Mouse (Mus musculus): ENCODE measurements at regions not wholly inside any gene's neighbourhood (a gene's known extent, or its start where the extent isn't known, plus 50 kb on each side); places are given as distances from the start of the nearest gene placed in this dataset.
A peak's percentile ranks its signal among the peaks of the same experiment; 100 is the strongest.

DNA sequence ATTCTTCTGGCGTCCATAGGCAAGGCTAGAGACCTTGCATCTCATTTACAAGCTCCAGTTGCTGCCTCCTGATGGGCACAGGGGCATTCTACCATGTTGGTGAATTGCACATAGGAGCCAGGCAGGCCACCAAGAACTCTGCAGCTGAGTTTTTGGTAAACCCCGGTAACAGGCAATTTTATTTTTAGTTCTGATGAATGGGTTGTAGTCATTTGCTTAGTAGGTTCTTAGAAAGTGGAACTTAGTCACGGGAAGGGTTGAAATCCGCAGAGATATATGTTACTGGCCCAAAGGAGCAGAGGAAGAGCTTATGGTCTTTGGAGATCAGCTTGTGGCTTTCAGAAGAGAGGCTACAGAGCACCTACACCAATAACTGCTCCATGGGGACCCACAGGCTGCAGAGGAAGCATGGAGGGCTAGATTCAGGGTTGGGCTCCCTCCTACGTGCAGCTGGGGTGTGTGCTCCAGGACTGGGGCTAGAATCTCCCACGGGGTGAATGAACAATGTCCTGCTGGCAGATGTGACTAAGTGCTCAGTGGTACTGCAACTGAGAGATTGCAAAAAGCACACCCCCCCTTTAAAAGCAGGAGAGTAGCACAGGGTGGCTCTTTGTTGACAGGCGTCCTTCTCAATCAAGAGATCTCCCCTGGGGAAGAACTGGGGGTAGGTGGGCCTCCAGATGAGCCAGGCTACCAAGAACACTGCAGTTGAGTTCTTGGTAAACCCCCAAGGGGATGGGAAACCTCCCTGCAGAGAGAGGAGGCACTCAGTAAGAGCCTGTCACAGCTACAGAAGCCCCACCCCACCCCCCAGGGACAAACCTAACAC is 65.6 kb upstream of the Med13l start:
- Histone ChIP-seq H3K27me3 (ENCODE audit: control insufficient read depth, insufficient read depth, low read length) (no peaks in the 10 kb centered on the region), H3K27ac (ENCODE audit: low read depth) (no peak overlapping the region), H3K4me3 (ENCODE audit: low read depth, low read length) (no peak overlapping the region), H3K9ac (replicated peaks; ENCODE audit: low read depth, low read length) (no peak overlapping the region), H3K9me3 (replicated peaks; ENCODE audit: control insufficient read depth, low read length) (no peaks in the 10 kb centered on the region), H3K36me3 (replicated peaks; ENCODE audit: control insufficient read depth, insufficient read depth, low read length) (no peaks in the 10 kb centered on the region), H3K4me2 (ENCODE audit: low read depth, low read length) (no peak overlapping the region), H3K4me1 (ENCODE audit: control insufficient read depth, insufficient read depth) (no peaks in the 10 kb centered on the region)
- ATAC-seq (ENCODE audit: insufficient read depth, low read depth) (no peak), DNase-seq (ENCODE audit: low spot score) (no peak)
- TF ChIP-seq CTCF (IDR thresholded peaks at IDR 0.05; ENCODE audit: low read depth) (no peak), EP300 (IDR thresholded peaks at IDR 0.05; ENCODE audit: low read depth) (no peak)
- 54% methylated on average over 7 of the region's 7 CpGs for WGBS

DNA sequence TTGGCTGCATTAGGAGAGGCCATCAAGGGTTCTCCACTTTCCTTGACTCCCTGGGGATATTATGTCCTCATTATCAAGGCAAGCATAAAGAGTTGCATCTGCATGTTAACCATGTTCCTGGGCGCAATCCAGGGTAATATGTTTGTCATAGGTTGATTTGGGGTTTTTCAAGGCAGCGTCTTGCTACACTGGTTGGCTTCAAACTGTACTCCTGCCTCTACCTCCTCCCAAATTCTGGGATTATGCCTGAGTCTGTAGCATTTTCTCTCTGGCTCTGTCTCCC is 65.1 kb upstream of the Med13l start:
- TF ChIP-seq EP300 (IDR thresholded peaks at IDR 0.05; ENCODE audit: low read depth) (no peak), CTCF (IDR thresholded peaks at IDR 0.05; ENCODE audit: low read depth) (no peak)
- no peak overlapping the region for H3K4me2 ChIP-seq (ENCODE audit: low read depth, low read length)
- no peak overlapping the region for H3K9ac ChIP-seq (replicated peaks; ENCODE audit: low read depth, low read length)
- no peaks in the 10 kb centered on the region for H3K27me3 ChIP-seq (ENCODE audit: control insufficient read depth, insufficient read depth, low read length)
- no peak overlapping the region for H3K4me3 ChIP-seq (ENCODE audit: low read depth, low read length)
- H3K9me3 ChIP-seq (replicated peaks; ENCODE audit: control insufficient read depth, low read length), result no peaks in the 10 kb centered on the region
- no peak for DNase-seq (ENCODE audit: low spot score)
- H3K4me1 ChIP-seq (ENCODE audit: control insufficient read depth, insufficient read depth), result no peaks in the 10 kb centered on the region
- WGBS, result 63% methylated on average over 2 of the region's 2 CpGs
- ATAC-seq (ENCODE audit: insufficient read depth, low read depth), result no peak
- H3K36me3 ChIP-seq (replicated peaks; ENCODE audit: control insufficient read depth, insufficient read depth, low read length), result no peaks in the 10 kb centered on the region
- no peak overlapping the region for H3K27ac ChIP-seq (ENCODE audit: low read depth)

DNA sequence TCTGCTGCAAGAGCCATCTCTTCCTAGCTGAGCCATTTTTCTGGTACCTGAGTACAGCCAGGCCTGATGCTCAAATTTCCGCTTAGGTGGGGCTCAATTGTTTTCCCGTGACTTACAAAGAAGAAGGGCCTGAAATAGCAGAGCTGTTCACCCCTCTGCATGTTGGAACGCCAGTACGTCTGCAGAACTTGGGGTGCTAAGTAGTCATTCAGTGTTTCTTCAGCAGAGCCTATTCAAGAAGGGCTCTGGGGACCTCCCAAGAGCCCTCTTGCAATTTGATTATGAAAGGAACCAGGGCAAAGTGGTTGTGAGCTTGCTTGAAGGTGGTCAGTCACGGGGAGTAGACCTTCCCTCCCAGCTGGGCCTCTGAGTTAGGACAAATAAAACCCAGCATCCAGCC is 58.9 kb upstream of the Med13l start:
- Histone ChIP-seq H3K27ac (ENCODE audit: low read depth) (no peak overlapping the region), H3K27me3 (ENCODE audit: control insufficient read depth, insufficient read depth, low read length) (no peaks in the 10 kb centered on the region), H3K4me1 (ENCODE audit: control insufficient read depth, insufficient read depth) (no peaks in the 10 kb centered on the region), H3K36me3 (replicated peaks; ENCODE audit: control insufficient read depth, insufficient read depth, low read length) (no peaks in the 10 kb centered on the region), H3K9me3 (replicated peaks; ENCODE audit: control insufficient read depth, low read length) (no peaks in the 10 kb centered on the region), H3K4me2 (ENCODE audit: low read depth, low read length) (no peak overlapping the region), H3K4me3 (ENCODE audit: low read depth, low read length) (no peak overlapping the region), H3K9ac (replicated peaks; ENCODE audit: low read depth, low read length) (no peak overlapping the region)
- WGBS, result 85% methylated on average over 5 of the region's 5 CpGs
- ATAC-seq (ENCODE audit: insufficient read depth, low read depth) (no peak), DNase-seq (ENCODE audit: low spot score) (no peak)
- TF ChIP-seq CTCF (IDR thresholded peaks at IDR 0.05; ENCODE audit: low read depth) (no peak), EP300 (IDR thresholded peaks at IDR 0.05; ENCODE audit: low read depth) (no peak)

DNA sequence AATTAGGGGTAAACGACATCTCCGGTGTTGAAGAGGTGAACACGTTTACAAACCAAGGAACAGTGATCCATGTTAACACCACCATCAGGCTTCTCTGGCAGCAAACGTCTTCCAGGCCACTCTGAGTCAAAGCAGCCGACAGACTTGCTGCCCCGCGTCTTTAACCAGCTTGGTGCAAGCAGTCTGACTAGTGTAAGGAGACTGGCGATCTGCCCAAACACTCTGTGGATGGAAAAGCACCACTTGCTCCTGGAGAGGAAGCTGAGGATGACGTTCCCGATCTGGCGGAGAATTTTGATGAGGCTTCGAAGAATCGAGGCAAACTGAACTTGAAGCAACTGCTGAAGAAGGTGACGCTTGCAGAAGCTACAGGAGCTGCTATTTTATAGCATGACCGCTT is 57.5 kb upstream of the Med13l start:
- Histone ChIP-seq H3K9ac (replicated peaks; ENCODE audit: low read depth, low read length) (no peak overlapping the region), H3K36me3 (replicated peaks; ENCODE audit: control insufficient read depth, insufficient read depth, low read length) (no peaks in the 10 kb centered on the region), H3K4me3 (ENCODE audit: low read depth, low read length) (no peak overlapping the region), H3K27ac (ENCODE audit: low read depth) (no peak overlapping the region), H3K9me3 (replicated peaks; ENCODE audit: control insufficient read depth, low read length) (no peaks in the 10 kb centered on the region), H3K4me2 (ENCODE audit: low read depth, low read length) (no peak overlapping the region), H3K4me1 (ENCODE audit: control insufficient read depth, insufficient read depth) (no peaks in the 10 kb centered on the region), H3K27me3 (ENCODE audit: control insufficient read depth, insufficient read depth, low read length) (no peaks in the 10 kb centered on the region)
- 40% methylated on average over 15 of the region's 15 CpGs for WGBS
- ATAC-seq (ENCODE audit: insufficient read depth, low read depth) (no peak), DNase-seq (ENCODE audit: low spot score) (peak; percentile 29)
- TF ChIP-seq EP300 (IDR thresholded peaks at IDR 0.05; ENCODE audit: low read depth) (no peak), CTCF (IDR thresholded peaks at IDR 0.05; ENCODE audit: low read depth) (no peak)

DNA sequence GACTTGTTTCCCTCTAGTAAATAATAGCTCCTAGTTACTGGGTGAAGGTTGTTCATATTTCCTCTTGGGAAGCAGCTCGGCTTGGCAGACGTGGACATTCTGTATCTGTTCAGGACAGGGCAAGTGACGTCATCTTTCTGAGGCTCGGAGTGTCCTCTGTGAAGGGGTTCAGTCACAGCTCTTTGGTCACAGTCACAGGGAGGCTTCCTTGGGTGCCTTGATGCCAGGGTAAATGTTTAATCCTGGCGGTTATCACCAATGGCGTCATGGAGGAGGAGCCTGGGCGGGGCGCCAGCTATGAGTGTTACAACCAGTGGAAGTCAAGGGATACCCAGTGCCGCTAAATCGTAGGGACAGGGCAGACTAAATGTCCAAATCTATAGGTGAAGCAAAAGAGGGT is 56.3 kb upstream of the Med13l start:
- Histone ChIP-seq H3K4me3 (ENCODE audit: low read depth, low read length) (no peak overlapping the region), H3K4me2 (ENCODE audit: low read depth, low read length) (no peak overlapping the region), H3K27me3 (ENCODE audit: control insufficient read depth, insufficient read depth, low read length) (no peaks in the 10 kb centered on the region), H3K27ac (ENCODE audit: low read depth) (no peak overlapping the region), H3K4me1 (ENCODE audit: control insufficient read depth, insufficient read depth) (no peaks in the 10 kb centered on the region), H3K36me3 (replicated peaks; ENCODE audit: control insufficient read depth, insufficient read depth, low read length) (no peaks in the 10 kb centered on the region), H3K9ac (replicated peaks; ENCODE audit: low read depth, low read length) (no peak overlapping the region), H3K9me3 (replicated peaks; ENCODE audit: control insufficient read depth, low read length) (no peaks in the 10 kb centered on the region)
- peak; percentile 51 for DNase-seq (ENCODE audit: low spot score)
- peak; percentile 66 for ATAC-seq (ENCODE audit: insufficient read depth, low read depth)
- 53% methylated on average over 10 of the region's 10 CpGs for WGBS
- TF ChIP-seq CTCF (IDR thresholded peaks at IDR 0.05; ENCODE audit: low read depth) (no peak), EP300 (IDR thresholded peaks at IDR 0.05; ENCODE audit: low read depth) (no peak)

DNA sequence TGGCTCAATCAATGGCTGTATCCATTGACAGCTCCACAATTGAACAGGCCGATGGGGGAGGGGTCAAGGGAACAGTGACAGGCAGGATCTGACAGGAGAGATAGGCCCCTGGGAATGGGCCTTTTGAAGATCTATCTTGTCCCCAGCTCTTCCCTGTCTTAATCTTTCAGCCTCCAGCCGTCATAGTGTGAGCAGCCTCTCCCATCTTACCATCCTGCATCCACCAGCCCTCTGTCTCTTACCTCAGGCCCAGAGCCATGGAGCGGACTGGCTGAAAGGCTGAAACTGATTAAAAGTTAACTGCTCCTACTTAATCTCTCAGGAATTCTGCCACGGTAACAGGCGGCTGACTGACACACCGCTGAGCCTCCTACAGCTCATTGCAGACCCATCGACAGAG is 55.6 kb upstream of the Med13l start:
- ATAC-seq (ENCODE audit: insufficient read depth, low read depth) (no peak), DNase-seq (ENCODE audit: low spot score) (no peak)
- no peaks in the 10 kb centered on the region for H3K4me1 ChIP-seq (ENCODE audit: control insufficient read depth, insufficient read depth)
- no peaks in the 10 kb centered on the region for H3K36me3 ChIP-seq (replicated peaks; ENCODE audit: control insufficient read depth, insufficient read depth, low read length)
- H3K9ac ChIP-seq (replicated peaks; ENCODE audit: low read depth, low read length), result no peak overlapping the region
- H3K9me3 ChIP-seq (replicated peaks; ENCODE audit: control insufficient read depth, low read length), result no peaks in the 10 kb centered on the region
- H3K27me3 ChIP-seq (ENCODE audit: control insufficient read depth, insufficient read depth, low read length), result no peaks in the 10 kb centered on the region
- H3K4me3 ChIP-seq (ENCODE audit: low read depth, low read length), result no peak overlapping the region
- H3K4me2 ChIP-seq (ENCODE audit: low read depth, low read length), result no peak overlapping the region
- TF ChIP-seq EP300 (IDR thresholded peaks at IDR 0.05; ENCODE audit: low read depth) (no peak), CTCF (IDR thresholded peaks at IDR 0.05; ENCODE audit: low read depth) (no peak)
- 23% methylated on average over 7 of the region's 7 CpGs for WGBS
- no peak overlapping the region for H3K27ac ChIP-seq (ENCODE audit: low read depth)
